Mouse (Mus musculus): Measurements from ENCODE around the gene Qser1. TPM values are rescaled to one million over a fixed set of nuclear protein-coding genes. Genes with fewer than 3 reads are reported as not detected.
A peak's percentile ranks its signal among the peaks of the same experiment; 100 is the strongest.
"Not testable (repeated sequence)": the region's sequence is repeated elsewhere in the genome, so short reads cannot be mapped to it uniquely, and the experiment has no call there.

Qser1 gene
- 1 to 10 TPM; 9.4 to 9.6 TPM for total RNA-seq (2021)
- long read RNA-seq, partial matches to known transcripts: 2 of 2 reads
- long read RNA-seq, other reads (novel, unspliced or antisense): 0 of 2 reads

DNA sequence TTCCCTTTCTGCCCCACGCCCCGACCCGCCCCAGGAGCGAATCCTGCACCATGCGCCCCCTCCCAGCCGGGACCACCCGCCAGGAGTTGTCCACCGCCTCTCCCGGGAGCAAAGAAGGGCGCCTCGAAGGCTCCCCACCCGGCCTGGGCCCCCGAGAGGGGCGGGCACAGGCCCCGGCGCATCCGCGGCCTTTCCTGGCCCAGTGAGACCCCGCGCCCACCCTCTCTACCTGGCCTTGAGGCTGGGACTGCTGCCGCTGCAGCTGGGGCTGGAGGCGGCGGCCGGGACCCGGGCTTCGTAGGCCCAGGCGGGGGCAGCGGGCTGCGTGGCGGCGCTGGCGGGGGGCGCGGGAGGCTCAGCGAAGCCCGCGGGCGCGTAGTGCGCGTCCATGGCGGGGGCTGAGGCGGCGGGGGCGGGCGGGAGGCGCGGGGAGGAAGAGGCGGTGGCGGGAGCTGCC, at the start of gene Qser1:
Gene Qser1 (minus strand): TSS at position 390 of the 457 bp plus-strand sequence.
- DNase-seq (ENCODE audit: low spot score in 2 of 2): peak in 1 of 2 experiments; percentile 17

DNA sequence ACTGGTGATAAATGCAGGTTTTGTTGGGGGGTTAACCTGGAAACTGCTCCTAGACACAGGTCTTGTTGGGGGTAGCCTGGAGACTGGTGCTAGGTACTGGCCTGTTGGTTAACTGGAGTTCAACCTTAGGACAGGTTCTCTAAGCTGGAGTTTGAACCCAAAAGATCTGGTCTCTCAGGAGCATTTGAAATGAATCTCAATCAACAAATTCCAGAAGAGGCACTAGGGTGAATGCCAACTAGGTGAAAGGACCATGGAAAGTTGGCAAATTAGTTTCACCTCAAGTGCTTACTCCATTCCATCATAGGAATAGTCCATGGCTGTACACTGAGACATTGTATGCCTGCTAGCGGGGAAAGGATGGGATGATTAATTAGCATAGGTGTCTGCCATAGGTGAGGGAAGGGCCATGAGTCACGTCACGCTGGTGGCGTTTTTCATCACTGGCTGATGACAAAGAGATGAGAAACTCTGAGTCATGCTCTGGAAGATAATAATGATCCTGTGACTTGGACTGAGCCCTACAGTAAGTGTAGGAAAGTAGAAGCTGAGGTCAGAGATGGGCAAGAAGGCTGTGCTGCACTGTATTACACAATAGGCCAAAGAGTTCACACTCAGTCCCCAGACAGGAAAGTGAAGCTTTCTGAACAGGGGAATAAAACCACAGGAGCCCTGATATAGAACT, 47.8 kb upstream of the Qser1 start:
- DNase-seq (ENCODE audit: low spot score in 2 of 2): no peak

DNA sequence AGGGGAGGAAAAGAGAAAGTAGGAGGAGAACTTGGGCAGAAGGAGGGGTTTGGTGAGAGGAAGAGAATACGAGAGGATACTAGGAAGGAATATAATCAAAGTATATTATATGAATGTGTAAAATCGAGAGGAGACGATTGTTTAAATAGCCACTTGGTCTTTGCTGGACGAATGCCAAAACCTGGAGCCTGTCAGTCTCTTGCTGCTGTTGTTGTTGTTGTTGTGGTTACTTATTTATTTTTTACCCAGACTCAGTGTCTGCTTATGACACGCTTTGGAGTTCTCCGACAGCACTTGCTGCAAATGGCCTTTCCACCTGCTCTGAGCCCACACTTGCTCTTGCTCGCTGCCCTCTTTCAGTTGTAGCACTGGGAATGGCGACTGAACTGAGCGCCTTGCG, 43.9 kb upstream of the Qser1 start:
- no peak for DNase-seq (ENCODE audit: low spot score in 2 of 2)

DNA sequence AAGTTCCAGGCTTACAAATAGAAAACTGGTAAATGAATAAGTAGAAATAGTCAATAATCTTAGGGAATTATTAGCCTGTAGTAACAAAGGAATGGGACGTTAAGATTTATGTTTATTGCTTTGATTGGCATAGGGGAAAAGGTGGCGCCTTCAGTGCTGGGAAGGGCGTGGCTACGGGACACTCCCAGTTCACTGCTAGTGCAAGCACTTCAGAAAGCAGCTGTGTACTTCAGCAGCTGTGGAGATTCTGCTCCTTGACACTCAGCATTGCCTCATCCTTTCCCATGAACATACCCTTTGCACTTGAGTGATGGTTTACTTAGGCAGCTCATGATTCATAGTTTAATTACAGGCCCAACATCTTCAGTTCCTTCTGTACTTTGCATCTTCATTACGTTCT, 42.5 kb upstream of the Qser1 start:
- no peak for DNase-seq (ENCODE audit: low spot score in 2 of 2)

DNA sequence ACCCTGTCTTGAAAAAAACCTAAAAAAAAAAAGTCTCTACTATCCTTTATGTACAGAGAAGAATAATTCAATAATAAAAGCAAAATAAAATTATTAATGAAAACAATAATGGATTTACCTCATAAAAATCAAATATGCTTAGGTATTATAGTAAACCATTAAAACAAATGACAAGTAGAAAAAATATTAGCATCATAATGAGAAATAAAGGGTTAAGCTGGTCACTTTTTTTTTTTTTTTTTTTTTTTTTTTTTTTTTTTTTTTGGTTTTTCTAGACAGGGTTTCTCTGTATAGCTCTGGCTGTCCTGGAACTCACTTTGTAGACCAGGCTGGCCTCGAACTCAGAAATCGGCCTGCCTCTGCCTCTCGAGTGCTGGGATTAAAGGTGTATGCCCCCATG, 41.5 kb upstream of the Qser1 start:
- not testable (repeated sequence) for DNase-seq (ENCODE audit: low spot score in 2 of 2)

DNA sequence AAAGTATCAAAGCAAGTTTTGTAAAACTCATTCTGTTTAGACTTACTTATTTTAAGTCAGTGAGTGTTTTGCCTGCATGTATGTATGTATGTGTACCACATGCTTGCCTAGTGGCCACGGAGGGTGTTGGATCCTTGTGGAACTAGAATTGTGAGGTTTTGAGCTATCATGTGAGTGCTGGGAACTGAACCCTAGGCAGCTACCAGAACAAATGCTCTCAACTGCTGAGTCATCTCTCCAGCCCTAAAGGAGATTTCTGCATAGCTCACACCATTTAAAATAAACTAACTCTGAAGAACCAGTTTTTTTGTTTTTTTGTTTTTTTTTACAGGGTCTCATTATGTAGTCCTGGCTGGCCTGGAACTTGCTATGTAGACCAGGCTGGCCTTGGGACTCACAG, 39.7 kb upstream of the Qser1 start:
- no peak for DNase-seq (ENCODE audit: low spot score in 2 of 2)

DNA sequence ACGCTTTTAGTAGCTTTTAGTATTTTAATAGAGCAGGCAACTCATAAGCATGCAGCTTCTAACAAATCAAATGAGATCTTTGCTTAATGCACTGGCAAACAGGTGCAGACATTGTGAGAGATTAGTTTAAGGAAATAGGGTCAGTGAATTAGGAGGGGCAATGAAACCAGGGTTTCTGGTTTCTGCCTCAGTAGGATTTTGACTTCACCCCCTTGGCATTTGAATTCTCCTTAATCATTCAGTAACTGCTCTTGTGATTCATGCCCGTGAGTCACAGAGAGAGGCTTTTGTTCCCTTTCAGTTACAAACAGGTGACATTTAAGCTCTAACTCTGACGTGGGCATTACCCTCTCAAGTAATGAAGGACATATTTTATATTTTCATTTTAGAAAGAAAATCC, 39.2 kb upstream of the Qser1 start:
- no peak for DNase-seq (ENCODE audit: low spot score in 2 of 2)

DNA sequence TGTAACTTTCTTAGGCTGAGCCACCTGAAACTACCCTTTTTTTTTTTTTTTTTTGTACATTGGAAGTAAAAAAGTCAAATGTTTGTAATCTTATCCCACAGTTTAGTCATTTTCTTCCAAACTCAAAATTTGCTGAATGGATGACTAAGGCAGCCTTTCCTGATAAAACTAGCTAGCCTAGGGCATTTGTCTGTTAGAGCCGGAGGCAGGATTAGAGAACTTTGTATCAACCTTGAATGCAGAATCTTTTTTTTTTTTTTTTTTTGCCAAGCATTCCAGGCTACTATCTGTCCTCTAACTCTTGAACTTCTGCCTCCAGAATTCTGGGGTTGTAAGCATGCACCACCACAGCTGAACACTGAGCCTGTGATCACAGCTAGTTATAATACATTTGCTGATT, 38.3 kb upstream of the Qser1 start:
- no peak for DNase-seq (ENCODE audit: low spot score in 2 of 2)

DNA sequence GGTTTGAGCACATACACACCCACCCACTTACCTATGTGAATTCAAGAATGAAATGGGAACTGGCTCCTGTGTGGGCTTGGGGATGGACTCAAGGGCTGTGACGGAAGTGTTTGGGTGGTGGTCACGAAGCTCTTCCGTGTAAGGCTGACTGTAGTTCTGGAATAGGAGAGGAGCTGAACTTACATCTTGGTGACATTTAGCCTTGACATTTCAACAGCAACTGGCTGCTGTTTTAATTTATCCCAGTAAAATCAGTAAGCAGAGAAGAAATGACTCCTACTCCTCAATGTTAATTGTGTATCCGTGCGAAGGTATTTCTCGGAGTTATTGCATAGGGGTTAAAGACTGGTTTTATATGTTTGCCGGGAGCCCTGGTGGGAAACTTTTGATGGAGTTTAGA, 36.0 kb upstream of the Qser1 start:
- DNase-seq (ENCODE audit: low spot score in 2 of 2): no peak

DNA sequence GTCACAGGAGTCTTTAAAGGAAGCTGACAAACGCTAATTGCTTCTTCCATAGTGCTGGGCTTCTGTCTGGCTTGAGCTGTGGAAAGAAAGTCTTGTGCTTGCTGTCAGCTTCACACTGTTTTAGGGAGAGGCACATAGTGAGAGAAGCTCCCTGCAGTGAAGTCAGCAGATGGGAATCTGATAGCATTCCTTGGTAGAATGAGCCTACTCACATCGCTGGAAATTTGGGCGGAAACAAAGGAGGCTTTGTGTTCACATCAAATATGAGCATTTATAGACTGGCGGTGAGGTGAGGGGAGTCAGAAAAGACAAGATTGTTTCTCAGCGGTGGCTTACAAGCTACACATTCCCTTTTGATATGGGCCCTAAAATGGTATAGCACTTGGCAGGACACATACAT, 35.1 kb upstream of the Qser1 start:
- DNase-seq (ENCODE audit: low spot score in 2 of 2): no peak

DNA sequence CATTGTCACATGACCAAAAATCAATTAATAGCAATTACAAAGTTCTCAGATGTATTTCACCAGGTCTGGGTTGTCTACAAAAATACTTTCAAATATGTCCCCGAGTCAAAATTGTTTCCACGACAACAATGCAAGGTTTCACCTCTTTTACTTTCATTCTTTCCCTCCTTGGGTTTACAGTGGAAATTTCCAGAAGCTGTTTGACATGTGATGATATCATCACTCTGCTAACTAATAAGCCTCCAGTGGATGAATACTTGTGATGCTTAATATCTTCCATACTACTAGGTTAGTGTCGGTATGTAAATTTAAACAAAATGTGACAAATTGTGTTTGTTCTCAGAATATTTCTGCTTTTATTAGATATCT, 33.4 kb upstream of the Qser1 start:
- DNase-seq (ENCODE audit: low spot score in 2 of 2): no peak

DNA sequence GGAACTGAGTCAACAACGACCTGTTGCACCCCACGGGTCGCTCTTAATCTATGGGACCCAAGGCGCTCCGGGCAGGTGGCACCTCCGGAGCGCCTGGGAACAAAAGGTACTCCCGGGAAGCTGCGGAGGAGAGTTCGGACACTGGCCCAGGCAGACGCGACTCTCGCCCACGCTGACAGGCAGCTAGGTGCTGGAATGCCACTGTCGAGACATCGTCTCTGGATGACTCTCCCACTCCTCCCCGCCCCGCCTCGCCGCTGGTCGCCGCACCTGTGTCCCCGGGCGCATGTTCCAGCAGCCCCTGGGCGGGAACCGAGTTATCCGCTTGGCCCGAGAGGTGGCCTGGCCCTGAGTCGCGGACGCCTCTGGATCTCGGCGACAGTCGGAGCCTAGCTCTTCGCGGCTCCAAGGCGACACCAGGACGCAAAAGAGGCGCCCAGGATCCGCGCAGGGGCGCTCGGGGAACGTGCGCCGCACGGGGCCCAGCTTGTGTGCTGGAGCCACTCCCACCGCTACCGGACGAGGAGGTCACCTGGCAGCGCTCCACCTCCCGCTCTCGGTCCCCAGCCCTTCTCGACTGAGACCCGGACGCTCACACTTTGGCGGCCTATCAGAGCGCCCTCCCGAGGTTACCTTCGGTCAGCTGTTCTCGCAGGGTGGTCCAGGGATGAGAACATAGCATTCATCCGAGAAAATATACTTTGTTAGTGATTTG, 32.9 kb upstream of the Qser1 start, which contains the start of gene Prrg4:
Gene Prrg4 (minus strand): TSS at position 601 of the 715 bp plus-strand sequence.
- DNase-seq (ENCODE audit: low spot score in 2 of 2): peak in 1 of 2 experiments; percentile 17

DNA sequence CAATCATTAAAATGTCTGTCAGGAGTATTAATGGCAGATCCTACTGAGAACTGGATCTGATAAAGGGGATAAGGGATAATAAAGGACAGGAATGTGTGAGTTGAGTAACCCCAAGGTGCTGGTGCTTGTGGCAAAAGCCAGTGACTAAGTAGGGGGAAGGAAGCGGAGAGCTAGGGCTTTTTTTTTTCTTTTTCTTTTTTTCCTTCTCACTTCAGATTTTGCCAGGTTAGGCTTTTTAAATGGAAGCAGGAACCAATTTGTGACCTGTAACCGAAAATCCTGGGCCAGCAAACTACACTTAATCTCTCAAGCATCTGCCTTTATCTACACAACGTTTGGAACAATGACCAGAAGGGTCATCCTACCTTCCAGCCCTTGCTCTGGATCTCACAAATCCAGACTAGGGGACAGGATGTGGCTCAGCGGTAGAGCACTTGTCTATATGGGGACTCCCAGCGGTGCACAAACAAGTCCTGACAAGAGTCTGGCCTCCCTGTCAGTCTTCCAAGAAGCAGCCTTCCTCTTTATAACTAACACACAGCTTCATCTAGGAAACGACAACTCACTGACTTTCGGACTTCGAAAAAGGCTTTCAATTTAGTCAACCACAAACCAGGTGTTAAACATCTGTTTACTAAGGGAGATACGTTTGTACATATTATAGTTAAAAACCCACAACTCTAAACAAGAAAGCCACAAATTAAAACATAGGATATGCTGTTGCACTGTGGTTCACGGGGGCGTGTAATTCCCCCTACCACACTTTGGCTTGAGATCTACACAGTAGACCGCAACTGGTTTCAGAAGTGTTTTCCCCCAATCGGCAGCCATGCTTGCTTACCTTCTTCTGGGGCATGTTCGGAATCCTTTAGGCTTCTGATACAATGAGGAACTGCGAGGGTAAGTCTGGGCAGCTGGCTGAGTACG, 31.9 kb upstream of the Qser1 start:
- DNase-seq (ENCODE audit: low spot score in 2 of 2): no peak

DNA sequence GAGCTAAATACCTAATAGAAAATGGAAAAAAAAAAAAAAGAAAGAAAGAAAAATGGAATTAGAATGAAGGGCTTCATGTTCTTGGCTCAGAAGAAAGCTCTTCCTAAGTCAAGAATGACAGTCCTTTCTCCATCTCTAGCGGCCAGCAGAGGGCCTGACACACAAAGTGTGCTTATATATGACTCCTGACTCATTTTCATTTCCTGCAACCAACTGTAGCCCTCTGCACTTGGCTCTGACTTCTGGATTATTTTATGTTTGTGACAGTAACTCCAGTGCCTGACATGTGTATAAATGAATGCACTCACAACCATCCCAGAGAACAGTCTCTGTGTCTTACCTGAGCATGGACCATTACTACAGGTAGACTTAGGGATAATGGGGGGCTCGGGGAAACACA, 31.1 kb upstream of the Qser1 start:
- no peak for DNase-seq (ENCODE audit: low spot score in 2 of 2)

DNA sequence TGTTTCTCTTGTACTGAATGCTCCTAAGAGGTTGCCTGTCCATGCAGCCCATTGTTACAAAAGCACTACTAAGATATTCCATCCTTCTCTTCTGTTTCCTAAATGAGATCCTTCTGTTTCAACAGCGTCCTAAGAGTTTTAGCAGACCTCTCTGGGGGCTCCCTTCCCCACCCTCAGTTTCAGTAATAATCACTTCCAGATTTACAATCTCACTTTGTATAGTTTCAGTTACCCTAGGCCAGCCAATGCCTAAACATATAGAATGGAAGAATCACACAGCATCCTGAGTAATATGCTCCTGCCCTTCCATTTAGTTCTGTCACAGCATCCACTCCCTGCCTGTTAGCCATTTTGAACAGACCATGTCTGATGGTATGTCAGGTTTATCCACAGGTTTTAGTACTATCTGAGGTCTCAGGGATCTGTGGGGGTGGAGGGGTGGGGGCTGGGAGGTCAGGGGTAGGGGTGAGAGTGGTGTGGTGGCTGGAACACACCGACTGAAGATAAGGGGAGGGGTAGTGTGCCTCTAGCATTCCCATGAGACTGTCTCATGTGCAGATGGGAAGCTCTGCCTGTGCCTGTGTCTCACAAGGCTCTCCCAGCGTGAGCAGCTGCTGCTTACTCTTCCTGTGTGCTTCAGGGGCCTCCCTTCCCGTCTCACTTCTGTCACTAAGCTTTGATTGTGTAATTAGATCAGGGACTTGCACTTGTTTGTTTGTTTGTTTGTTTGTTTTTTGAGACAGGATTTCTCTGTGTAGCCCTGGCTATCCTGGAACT, 30.3 kb upstream of the Qser1 start:
- DNase-seq (ENCODE audit: low spot score in 2 of 2): no peak

DNA sequence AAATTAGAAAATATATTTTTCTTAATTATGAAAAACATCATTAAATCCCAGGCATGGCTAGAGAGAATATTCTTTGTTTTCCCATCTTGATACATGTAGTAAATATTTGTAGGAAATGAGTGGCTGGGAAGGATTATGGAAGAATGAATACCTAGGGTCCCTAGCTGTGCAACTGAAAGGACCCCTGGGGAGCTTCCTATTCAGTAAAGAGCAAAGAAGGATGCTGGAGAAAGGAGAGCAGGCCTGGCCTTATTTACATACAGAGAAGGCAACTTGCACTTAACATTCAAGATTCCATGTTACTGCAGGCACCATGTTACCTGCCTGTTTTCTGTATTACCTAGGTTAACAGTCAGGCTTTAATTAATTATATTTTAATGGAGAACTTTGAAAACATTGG, 26.0 kb upstream of the Qser1 start:
- DNase-seq (ENCODE audit: low spot score in 2 of 2): no peak

DNA sequence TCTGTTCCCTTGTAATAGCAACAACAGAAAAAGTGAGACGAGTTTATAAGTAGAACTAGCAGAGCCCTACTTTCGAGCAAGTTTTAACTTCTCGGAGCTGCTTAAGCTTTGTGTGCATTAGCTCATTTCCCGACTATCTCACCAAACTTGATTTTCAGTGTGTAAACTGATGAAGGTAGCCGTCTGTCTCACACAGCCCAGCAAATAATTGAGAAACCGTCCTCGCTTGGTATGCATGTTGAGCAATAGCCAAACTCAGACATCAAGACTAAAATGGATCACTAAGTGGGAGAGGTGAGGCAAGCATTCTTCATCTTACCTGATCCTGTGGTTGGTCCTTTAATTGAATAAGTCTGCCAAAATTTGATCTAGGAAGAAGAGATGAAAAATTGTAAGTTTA, 25.2 kb upstream of the Qser1 start:
- DNase-seq (ENCODE audit: low spot score in 2 of 2): no peak

DNA sequence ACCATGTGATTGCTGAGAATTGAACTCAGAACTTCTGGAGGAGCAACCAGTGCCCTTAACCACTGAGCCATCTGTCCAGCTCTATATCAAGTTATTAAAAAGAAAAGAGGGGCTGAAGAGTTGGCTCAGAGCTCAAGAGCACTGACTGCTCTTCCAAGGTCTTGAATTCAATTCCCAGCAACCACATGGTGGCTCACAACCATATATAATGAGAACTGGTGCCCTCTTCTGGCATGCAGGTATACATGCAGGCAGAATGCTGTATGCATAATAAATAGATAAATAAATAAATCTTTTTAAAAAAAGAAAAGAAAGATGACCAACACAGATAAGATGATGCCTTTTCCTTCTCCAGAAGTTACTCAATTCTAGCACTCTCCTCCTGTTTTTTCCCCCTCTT, 24.4 kb upstream of the Qser1 start:
- DNase-seq (ENCODE audit: low spot score in 2 of 2): no peak

DNA sequence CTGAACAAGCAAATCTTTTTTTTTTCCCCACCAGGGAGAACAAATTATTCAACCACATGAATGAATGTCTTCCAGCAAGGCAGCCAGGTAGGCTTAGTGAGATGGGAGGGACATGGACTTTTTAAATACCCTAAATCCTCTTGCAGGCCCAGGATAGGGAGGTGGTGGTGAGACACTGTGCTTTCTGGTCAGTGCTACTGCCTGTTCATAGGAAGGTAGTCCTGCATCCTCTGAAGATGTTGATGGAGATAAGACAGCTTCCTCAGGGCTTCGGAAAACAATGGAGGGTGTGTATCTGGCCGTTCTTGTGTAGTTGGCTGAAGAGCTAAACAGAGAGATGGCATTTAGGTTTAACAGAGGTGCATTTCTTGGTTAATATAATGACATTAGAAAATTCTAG, 15.9 kb upstream of the Qser1 start:
- DNase-seq (ENCODE audit: low spot score in 2 of 2): no peak

DNA sequence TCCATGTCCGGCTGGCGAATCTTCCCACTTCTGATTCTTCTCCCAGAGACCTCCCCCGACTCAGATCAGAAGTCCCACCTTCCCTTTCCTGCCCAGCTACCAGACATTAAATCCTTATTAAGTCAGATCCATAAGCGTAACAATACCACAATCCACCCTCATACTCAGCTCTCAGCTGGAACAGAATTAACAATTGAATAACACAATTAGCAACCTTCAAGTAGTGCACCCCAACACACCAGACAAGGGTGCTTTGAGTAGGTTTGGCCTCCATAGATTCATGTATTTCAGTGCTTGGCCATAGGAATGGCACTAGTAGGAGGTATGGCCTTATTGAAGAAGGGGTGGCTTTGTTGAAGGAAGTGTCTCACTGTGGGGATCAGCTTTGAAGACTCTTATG, 9.6 kb upstream of the Qser1 start:
- DNase-seq (ENCODE audit: low spot score in 2 of 2): no peak

DNA sequence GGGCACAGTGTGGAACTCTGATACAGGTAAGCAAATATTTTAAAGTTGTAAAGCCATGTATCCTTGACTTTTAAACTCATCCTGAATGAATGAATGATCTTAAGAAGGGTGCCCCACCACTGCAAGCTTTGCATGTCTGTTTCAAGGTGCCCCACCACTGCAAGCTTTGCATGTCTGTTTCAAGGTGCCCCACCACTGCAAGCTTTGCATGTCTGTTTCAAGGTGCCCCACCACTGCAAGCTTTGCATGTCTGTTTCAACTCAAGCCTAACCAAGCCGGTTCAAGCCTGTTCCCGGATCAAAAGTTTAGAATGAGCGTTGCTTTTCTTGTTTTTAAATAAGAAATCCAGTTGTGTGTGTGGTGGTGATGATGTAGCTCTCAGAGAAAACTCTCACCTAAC, 2.2 kb upstream of the Qser1 start:
- not testable (repeated sequence) for DNase-seq (ENCODE audit: low spot score in 2 of 2)
